Mouse (Mus musculus) ES-CJ7 (cell line): ENCODE measurements around the gene Spon2.

ENCODE experiments used
- DNase-seq: peaks from one replicate; pipeline ENCODE4 v3.0.0; 2011; ENCODE audit warnings: low read depth, low spot score

Gene Spon2

DNA sequence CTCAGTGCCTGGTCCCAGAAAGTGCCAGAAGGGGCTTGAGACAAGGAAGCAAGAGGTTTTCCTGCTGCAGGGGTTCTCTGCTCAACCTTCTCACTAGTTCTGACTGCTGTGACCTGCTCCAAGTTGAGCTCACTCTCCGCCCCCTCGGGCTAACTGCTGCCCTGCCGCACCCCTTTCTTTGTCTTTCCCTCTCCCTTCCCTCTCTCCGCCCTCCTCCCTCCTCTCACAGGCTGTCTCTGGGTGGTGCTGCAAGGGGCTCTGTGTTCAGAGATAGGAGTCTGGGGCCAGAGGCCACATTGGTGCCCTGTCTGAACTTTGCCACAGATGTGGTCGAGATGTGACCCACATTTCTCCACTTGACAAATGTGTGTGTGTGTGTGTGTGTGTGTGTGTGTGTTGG is at the start of gene Spon2:
Spon2 (minus strand) TSS at position 375 of the 400 bp plus-strand sequence.
- DNase-seq, result peak; percentile 48

DNA sequence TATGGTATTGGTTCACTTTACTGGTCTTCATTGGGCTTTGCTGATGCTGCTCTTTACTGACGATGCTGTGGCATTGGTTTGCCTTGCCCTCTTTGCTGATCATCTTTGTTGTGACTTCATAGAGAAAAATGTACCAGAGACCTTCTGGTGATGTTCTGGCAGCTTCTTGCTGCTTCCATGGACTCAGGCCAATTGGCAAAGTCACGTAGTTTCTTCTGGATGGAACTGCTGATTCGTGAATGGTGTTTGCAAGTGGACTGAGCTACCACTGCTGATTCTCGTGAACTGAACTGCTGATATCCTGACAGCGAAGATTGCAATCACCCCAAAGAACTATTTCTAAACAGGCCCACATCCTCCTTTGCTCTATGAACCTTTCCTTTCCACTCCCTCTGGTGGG is 36.2 kb upstream of the Spon2 start:
- DNase-seq, result no peak

DNA sequence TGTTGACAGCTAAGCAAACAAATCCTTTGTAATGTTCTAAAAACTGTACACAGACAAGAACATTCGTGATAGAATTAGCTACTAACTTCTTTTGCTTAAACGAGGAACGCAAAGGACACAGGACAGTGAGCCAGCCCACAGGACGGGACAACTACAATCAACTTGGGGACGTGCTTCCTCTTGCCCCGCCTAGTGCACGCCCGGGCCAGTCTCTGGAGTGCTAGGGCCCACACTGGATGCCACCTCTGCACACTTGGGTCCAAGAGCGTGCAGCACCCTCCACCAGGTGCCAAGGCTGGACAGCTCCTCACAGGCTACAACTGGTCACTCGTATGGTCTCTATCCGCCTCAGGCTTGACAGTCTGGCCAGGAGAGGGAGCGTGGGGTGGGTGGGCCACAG is 29.9 kb upstream of the Spon2 start:
- no peak for DNase-seq

DNA sequence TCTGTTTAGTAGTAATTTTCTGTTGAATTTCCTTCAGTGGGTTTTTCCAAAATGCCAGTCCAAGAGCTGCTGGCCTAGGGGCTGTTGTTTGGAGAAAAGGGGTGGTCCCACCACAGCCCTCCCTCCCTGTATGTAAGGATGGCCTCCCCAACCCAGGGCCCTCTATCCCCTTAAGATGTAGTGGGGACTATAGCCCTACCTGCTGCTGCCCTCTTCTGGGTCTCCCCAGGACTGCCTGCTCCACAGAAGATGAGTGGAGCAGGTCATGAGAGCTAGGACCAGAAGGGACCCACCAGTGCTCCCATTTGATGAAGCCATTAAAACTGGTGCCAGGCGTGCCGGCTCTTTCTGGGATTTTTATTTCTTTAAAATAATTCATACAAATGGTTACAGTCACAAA is 29.1 kb upstream of the Spon2 start:
- DNase-seq, result no peak

DNA sequence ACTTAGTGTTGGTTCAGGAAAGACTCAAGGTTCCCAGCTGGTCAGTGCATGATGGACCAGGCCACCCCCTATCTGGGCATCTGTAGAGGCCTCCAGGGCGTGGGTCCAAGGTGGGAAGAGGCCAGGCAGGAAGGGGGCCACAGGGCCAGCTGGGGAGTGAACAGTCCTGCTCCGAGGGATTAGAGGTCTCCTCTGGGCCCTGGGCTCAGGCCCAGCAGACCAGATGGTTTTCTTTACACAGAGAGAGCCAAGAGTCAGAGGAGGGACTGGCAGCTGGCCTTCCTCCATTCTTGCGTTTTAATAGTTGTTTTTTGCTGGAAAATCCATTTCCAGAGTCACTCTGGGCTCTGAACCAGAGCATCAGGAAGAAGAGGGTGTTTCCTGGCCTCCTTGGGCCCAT is 27.4 kb upstream of the Spon2 start:
- no peak for DNase-seq

DNA sequence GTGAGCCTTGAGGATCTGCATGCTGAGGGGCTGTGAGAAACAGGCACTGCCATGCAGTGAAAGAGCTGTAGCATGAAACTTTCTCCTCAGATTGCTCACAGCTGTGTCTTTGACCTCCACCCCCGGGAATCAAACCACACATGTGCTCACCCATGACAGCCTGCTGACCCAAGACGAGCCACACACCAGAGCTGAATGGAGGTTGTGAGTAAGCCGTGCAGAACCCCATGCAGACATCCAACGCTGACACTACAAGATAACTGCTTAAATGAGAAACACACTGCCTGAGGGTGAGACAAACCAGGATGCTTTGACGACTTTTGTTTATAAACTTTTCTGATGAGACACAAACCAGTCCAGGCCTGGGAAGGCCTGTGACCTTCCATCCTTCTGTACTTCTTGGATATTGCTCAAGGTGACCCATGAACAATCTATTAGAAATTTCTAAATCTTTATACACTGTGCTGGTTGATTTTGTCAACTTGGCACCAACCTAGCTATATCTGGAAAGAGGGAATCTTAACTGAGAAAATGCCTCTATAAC is 26.2 kb upstream of the Spon2 start:
- DNase-seq, result no peak

DNA sequence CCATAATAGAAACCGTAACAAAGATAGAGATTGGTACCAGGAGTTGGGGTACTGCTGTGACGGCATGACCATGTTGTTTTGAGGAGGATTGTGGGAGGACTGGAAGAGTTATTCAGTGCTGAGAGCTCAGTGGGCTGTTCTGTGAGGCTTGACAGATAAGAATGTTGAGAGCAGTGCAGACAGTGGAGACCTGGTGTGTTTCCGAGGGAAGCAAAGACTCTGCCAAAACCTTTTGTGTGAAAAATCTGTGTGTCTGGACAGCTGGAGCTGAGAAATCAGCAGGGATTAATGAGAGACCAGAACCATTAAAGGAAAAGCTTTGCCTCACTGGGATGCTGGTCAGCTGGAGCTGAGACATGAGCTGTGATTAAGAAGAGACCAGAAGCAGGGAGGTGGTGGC is 21.7 kb upstream of the Spon2 start:
- DNase-seq, result no peak

DNA sequence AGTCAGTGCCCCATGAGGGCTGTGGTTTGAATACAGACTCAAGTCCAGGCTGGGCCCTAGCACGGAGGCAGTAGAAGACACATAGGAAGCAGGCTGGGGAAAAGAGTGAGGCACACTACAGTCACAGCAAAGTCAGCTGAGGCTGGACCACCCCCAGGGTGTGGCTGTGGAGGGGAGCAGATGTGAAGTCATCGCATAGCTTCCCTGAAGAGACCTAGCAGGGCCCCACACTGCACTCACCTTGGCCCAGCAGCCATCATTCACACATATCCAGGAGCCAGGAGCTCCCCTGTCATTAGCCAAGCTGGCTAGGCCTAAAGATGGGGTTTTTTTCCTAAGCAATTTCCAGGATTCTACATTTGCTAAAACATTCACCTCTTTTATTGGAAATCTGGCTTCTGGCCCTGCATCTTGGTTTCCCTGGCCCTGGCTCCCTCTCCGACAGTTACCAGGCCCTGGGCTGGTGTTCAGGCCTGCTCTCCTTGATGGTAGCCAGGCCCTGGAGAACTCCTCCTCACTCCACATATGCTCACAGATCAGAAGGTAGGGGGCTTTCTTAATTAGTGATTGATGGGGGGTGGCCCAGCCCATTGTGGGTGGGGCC is 21.0 kb upstream of the Spon2 start:
- DNase-seq, result no peak

DNA sequence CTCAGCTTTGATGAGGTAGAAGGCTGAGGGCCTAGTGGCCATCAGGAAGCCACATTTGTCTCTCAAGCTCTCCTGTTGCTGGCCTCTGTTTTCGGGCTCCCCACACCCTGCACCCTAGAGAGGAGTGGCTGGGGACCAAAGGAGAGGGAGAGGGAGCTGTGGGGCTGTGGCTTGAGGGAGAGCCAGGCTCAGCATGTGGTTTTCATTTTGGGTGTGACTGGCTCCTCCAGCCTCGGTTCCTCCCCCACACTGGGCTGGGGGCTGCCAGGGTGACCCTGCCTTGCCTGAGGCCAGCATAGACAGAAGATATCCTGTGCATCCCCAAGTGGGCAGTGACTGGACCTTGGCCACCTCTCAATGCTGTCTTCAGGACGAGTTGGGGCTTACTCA is 20.0 kb upstream of the Spon2 start:
- no peak for DNase-seq

DNA sequence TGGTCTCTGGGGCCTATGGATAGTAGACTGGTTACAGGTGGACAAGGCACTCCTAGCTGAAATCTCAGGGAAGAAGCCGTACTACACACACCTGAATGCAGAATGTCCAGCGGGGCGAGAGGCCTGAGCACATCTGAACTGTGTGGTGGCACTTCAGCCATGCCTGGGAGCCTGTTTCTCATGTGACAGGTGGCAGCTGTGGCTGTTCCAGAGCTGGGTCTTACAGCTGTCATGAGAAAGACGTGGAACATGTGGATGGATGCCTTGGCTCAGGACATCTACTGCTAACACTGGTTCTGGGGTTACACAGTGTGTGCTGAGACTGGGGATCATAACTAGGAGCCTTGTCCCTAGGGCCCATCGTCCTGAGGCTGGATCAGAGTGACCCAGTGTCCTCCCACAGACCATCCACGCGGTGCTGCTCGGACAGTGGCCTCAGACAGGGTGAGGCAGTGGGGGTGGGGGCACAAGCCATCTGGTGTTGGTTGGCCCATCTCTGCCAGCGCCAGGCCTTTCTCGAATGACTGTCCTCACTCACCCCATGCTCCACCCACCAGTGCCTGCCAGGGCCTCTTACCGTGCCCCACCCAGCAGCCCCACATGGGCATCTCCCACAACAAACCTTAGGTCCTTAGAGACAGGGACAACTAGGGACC is 19.5 kb upstream of the Spon2 start:
- DNase-seq, result no peak

DNA sequence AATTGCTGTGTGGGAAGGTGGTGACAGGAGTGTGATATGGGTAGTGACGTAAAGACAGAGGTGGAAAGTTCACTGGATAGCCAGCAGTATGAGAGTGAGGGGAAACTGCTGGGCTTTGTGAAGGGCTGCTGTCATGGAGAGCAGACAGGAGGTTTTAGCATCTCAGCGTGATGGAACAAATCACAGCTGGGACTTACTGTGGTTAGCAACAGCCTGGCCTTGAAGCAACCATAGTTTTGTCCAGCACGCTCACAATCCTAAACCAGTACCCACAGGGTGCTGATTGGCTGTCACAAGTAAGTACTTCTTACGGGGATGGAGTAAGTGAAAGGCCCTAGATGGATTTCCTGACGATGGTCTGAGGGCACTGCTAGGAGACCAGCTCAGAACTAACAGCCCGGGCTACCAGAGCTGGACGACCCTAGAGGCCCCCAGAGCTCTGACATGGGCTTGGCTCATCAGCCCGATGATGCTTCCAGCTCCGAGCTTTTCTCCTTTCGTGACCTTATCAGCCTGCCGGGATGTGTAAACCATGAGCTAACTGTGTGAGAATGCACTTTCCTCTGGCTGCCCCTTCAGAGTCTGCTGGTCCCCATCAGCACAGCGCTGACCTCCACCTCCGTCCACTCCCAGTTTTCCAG is 16.3 kb upstream of the Spon2 start:
- DNase-seq, result no peak

DNA sequence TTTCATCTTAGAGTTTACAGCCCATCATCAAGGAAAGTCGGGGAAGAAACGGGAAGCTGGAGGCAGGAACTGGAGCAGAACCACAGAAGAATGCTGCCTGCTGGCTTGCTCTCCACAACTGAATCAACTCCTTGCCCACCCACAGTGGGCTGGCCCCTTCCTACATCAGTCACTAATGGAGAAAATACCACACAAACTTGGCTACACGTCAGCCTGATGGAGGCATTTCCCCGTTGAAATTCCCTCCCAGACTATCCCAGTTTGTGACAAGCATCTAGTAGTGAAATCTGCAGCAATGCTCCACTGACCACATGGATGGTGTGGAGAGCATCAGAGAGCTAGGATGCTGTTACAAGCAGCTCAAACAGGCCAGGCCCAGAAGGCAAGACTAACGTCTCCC is 14.5 kb upstream of the Spon2 start:
- no peak for DNase-seq

DNA sequence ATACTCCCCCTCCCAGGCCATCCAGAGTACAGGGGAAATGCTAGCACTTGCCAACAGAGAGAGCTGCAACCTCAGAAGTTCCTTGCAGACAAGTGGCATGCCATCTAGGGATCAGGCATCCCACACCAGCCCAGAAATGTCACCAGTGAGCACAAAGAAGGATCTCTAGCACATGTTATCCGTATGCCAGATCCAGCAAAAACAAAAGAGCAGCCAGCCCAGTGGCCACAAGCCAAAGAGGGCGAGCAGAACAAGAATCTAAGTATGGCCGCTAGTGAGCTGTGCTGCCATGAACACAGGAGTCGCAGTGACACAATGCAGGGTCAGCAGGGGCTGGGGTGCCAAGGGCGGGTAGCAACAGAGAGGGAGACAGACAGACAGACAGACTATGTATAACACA is 12.0 kb upstream of the Spon2 start:
- no peak for DNase-seq

DNA sequence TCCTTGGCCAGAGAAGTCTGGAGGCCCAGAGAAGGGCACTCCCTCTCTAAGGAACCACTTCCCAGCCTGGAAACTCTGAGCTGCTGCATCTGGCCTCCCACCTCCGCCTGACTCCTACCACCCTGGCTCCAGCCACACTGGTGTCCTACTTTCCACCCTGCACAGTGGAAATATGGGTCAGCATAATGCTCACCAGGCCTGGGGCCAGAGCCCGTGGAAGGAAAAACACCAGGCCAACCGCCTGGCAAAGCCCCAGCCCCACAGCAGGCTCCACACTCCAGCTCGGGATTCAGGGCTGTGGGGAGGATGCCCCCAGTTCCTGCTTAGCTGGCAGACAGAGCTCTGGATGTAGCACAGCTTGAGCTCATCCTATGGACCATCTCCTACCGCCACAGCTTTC is 10.2 kb upstream of the Spon2 start:
- no peak for DNase-seq

DNA sequence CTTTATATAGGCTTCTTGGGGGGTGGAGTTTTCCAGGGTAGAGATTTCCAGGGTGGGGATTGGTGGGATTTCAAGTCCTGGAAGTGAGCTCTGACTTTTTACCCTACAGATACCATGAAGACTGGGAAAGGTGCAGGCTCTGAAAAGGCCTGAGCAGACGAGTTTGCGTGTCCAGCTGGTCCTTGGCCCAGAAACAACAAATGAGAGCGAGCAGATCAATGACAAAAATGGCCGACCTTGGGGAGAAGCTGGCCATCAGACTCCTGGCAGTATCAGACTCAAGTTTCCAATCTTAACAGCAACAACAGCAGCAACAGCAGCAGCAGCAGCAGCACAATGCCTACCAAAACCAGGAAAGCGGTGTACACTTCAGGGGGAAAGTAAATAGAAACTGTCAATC is 7.4 kb upstream of the Spon2 start:
- DNase-seq, result no peak

DNA sequence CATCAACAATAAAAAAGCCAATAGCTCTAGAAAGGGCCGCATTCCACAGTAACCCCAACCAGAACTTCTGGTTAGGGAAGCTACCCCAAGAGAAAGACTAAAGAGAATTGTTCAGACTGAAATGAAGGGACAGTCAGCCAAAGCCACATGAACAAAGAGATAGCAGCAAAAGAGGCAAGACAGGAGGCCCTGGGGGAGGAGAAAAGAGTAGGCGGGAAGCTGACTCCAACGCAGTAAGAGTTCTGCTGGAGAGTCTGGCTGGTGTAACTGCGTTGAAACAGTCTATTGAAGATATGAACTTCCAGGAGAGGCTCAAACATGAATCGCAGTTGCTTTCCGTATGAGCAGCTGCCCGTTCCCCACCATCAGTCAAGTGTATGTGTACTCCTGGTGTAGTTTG is 6.2 kb upstream of the Spon2 start:
- DNase-seq, result no peak

DNA sequence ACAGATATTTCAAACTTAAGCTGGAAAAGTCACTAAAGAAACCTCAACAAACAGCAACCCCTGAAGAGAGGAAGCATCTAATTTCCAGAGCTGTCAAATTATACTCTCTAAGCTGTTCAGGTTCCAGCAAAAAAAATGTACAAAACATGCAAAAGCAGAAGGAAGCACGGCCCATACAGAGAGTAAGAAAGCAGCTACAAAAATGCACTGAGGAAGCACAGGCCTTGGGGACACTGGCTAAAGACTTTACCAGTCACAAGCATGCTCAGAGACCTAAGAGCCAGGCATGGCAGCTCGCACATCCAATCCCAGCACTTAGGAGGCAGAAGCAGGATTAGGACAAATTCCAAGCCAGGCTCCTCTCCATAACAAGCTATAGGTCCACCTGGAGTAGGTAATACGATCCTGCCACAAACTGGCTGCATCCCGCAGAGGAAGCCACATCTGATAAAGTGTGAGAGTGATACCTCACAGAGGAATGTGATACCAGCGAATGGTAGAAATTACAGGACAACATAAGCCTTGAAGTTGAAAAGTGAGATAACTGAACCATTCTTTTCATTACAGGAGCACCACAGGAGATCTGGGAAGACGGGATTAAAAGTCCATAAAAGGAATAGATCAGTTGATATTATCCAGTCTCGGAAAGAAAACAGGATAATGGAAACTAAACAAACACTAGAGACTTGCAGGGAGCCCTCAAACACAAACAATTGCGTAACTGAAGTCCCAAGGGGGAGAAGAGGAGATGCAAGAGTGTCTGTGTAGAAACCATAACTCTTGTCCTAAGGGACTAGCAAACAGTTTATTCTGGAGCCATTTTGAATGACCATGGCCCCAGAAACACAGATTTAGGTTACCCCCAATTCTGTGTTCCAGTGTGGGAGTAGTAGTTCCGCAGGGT is 4.8 kb upstream of the Spon2 start:
- no peak for DNase-seq

DNA sequence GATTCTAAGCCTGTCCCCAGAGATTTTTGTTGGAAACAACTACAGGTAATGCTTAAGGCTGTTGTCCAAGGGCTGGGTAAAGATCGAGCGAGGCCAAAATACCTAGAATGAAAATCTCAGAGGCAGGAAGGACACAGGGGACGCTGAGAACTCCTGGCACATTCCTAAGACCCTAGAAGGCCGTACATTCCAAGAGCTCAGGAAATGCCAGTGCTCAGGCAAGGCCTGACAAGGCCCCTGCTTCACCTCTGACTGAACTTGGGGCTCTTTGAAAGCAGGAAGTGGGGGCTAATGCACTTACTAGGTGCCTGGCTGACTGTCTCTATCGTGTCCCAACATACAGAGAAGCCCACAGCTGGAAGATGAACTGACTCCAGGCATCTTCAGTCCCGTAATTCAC is 4.1 kb upstream of the Spon2 start:
- DNase-seq, result no peak

DNA sequence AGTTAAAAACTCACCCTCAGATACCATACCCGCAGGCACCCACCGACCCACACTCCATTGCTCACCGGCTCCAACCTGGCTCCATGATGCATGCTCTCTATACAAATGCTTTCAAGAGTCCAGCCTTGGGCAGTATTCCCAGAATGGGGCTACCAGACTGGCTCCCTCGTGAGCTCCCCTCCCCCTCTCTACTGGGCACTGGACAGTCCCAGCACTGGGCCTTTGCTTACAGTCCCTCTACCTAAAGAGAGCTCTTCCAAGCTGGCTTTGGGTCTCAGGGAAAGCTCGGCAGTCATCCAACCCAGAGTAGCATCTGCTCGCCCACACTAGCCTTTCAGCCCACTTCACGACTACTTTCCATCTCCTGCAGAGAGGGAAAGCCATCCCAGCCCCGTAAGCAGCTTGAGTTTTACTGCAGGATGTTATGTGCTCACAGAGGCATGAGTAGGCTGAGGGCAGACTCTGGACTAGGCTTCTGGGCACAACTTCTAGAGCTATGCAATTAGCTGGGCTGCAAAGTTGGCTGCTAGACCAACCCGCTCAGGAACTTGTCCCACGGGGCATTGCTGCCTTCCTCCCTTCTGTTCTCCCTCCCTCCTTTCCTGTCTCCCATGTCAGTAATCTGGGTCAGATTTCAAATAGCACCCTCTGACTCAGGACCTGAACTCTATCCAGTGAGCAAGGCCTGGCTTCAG is 2.2 kb upstream of the Spon2 start:
- DNase-seq, result no peak

DNA sequence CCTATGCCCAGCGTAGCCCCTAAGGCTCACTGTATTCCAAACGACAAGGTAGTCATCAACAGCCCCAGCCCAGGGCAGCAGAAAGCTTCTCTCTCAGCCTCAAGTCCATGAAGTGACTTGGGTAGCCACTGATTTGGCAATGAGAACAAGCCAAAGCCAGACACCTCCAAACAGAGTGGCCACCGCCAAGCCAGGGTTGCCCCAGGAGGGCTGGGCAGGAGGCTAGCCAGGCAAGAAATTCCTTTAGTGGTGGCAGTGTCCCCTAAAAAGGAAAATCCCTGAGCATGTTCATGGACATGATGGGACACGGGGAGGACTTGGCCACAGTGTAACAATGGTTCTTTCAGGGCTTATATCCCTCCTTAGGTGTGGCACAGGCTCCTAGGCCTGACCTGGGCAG is 1.6 kb upstream of the Spon2 start:
- DNase-seq, result no peak

DNA sequence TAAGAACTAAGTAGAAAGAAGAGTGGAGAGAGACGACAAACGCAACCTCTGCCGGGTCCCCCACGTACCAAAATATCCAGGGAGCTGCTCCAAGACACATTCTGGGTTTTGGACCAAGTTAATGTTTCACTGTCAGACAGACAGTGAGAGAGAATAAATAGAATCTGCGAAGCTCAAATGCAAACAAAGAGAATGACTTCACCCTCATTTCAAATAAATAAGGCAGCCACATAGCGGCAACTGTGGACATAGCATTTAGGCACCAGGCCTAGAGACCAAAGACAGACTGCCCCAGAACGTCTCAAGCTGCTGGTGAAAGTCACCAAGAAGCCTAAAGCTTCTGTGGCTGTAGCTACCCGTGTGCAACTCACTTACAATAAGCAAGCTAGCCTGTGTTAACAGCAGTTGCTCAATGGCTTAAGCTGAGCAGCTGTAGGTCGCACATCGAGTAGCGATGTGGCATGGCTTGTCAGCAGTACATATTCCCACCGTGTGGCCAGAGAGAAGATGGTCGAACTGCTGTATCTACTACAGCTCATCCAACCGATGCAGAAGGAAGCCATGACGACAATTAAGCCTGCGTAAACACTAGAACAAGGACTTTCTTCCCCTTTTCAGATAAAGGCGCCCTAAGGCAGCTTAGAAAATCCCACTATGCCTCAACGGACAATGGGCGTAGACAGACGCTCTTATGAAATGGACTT is 643 bp upstream of the Spon2 start:
- no peak for DNase-seq
